Mouse (Mus musculus) embryonic facial prominence, embryonic 14.5 days (tissue): ENCODE results near the gene Gpr27. TPM values are rescaled to one million over a fixed set of nuclear protein-coding genes. Genes with fewer than 3 reads are reported as not detected.

Experiments
- ATAC-seq: fragments of 200-750 bp; cut with Nextera tagmentation; 2 replicates; pipeline ENCODE4 v1.8.0; 2017; ENCODE audit warnings: low read depth, moderate number of reproducible peaks, moderate TSS enrichment
- DNase-seq: peaks from one replicate; pipeline ENCODE4 v3.0.0-alpha.2; 2015; ENCODE audit warnings: low spot score
- H3K27ac ChIP-seq: fragments of 300-500 bp; sonication (generic); replicated peaks from 2 replicates; pipeline ENCODE4 v1.5.1; 2014; ENCODE audit warnings: low read depth, mild to moderate bottlenecking, low read length, moderate library complexity
- H3K27me3 ChIP-seq: fragments of 300-500 bp; sonication (generic); replicated peaks from 2 replicates; pipeline ENCODE4 v1.6.1; 2014; ENCODE audit warnings: low read length; ENCODE audit not compliant: control insufficient read depth, insufficient read depth
- H3K36me3 ChIP-seq: fragments of 300-500 bp; sonication (generic); 2 replicates; pipeline ENCODE4 v1.6.1; 2014; ENCODE audit warnings: low read length, mixed read lengths; ENCODE audit not compliant: control insufficient read depth, insufficient read depth
- H3K4me1 ChIP-seq: fragments of 300-500 bp; sonication (generic); 2 replicates; pipeline ENCODE4 v1.6.1; 2014; ENCODE audit warnings: antibody characterized with exemption, low read length; ENCODE audit not compliant: control insufficient read depth, insufficient read depth
- H3K4me2 ChIP-seq: fragments of 300-500 bp; sonication (generic); 2 replicates; pipeline ENCODE4 v1.6.1; 2014; ENCODE audit warnings: low read depth, mild to moderate bottlenecking, low read length, moderate library complexity, mixed read lengths
- H3K4me3 ChIP-seq: fragments of 300-500 bp; sonication (generic); 2 replicates; pipeline ENCODE4 v1.5.1; 2014; ENCODE audit warnings: low read depth, mild to moderate bottlenecking, low read length
- H3K9ac ChIP-seq: fragments of 300-500 bp; sonication (generic); 2 replicates; pipeline ENCODE4 v1.6.1; 2014; ENCODE audit warnings: low read depth, mild to moderate bottlenecking, low read length, moderate library complexity, mixed read lengths
- H3K9me3 ChIP-seq: fragments of 300-500 bp; sonication (generic); 2 replicates; pipeline ENCODE4 v1.6.1; 2016; ENCODE audit warnings: low read length; ENCODE audit not compliant: control insufficient read depth
- WGBS: fragments of 180-500 bp; shearing (Covaris S2); extraction: QIAGEN DNeasy Blood & Tissue Kit; methylation state at CpG from one replicate; pipeline ENCODE4 v1.1.7; 2014; 5-methylcytosine and 5-hydroxymethylcytosine counted together
- polyA plus RNA-seq: library from polyadenylated mRNA; unstranded; fragments of >200 nt; fragmentation: Nextera tagmentation; extraction: Ambion mirVana; gene quantifications from 2 replicates; pipeline ENCODE4 v1.2.1, GENCODE M21; 2014

Gpr27 gene
- polyA plus RNA-seq, 1 experiment from 2014 or later = 7.9 TPM

DNA sequence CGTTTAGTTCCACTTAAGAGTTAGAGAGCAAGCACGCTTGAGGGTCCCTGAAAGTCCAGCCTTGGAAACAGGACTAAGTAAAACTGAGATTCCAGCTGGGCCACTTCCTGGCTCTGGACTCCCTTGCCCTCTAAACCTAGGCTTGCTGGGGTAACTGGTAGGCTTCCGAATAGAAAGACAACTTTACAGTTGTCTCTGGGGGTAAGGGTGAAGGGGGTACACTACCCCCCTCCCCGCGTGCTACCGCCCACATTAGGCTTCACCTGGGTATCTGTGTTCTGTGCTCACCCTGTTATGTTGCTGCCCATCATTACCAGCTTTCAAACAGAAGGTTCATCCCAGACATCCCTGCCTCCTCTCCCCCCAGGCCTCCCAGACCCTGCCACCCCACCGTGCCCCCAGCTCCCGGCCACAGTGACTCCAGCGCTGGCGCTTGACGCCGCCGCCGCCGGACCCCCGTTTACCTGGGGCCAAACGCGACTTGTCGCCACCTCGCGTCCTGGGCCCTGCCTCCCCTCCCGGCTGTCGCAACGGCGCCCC lies 743 bp upstream of the Gpr27 start:
- ATAC-seq (peak; percentile 3; the same call in 1 of the 2 replicates), DNase-seq (no peak)
- Histone ChIP-seq H3K27me3 (peaks cover 20% of the 10 kb centered on the region), H3K4me2 (peak overlapping the region; percentile 84), H3K4me3 (peak overlapping the region; percentile 81), H3K4me1 (peaks cover 3% of the 10 kb centered on the region; the same call in 1 of the 2 replicates), H3K27ac (peak overlapping the region; percentile 68), H3K36me3 (no peaks in the 10 kb centered on the region), H3K9me3 (no peaks in the 10 kb centered on the region), H3K9ac (peak overlapping the region; percentile 89)
- WGBS = 10% methylated on average over 20 of the region's 25 CpGs

DNA sequence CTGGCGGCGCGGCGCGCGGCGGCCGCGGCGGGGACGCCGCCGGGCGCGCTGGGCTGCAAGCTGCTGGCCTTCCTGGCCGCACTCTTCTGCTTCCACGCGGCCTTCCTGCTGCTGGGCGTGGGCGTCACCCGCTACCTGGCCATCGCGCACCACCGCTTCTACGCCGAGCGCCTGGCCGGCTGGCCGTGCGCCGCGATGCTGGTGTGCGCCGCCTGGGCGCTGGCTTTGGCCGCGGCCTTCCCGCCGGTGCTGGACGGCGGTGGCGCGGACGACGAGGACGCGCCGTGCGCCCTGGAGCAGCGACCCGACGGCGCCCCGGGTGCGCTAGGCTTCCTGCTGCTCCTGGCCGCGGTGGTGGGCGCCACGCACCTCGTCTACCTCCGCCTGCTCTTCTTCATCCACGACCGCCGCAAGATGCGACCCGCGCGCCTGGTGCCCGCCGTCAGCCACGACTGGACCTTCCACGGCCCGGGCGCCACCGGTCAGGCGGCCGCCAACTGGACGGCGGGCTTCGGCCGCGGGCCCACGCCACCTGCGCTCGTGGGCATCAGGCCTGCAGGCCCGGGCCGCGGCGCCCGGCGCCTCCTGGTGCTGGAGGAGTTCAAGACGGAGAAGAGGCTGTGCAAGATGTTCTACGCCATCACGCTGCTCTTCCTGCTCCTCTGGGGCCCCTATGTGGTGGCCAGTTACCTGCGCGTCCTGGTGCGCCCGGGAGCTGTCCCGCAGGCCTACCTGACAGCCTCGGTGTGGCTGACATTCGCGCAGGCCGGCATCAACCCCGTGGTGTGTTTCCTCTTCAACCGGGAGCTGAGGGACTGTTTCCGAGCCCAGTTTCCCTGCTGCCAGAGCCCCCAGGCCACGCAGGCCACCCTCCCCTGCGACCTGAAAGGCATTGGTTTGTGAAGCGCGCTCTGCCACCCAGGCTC lies 700 bp downstream of the Gpr27 start:
- ATAC-seq = peak; percentile 0

DNA sequence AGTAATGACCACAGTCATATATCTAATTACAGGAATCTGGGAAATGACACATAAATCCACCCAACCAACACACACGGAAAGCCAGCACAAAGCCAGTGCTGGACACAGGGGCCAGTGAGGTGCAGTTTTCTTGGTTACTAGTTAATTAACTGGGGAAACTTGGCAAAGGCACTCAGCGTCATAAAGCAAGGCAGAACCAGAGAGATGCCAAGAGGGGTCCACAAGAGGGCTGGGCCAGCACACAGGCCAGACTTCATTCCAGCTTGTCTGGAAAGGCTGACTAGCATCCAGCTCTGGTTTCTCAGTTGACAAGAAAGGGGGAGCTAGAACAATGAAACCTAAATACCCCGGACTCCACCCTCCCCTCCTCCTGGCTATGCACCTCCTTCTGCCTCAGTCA lies 8.0 kb downstream of the Gpr27 start:
- no peaks in the 10 kb centered on the region for H3K36me3 ChIP-seq
- H3K9ac ChIP-seq = 0 out of 2 replicates have a peak overlapping the region, but pooled peaks have one; percentile 10
- no peaks in the 10 kb centered on the region for H3K9me3 ChIP-seq
- DNase-seq (peak; percentile 64), ATAC-seq (peak; percentile 68)
- 43% methylated on average over 3 of the region's 3 CpGs for WGBS
- no peaks in the 10 kb centered on the region; the same call in 1 of the 2 replicates for H3K27me3 ChIP-seq
- no peak overlapping the region for H3K4me3 ChIP-seq
- H3K4me2 ChIP-seq = 0 out of 2 replicates have a peak overlapping the region, but pooled peaks have one; percentile 7
- peaks cover 9% of the 10 kb centered on the region; the same call in 1 of the 2 replicates for H3K4me1 ChIP-seq
- 0 out of 2 replicates have a peak overlapping the region, but pooled peaks have one; percentile 39 for H3K27ac ChIP-seq

More for the DNA sequence above, 700 bp downstream of the Gpr27 start:
- peaks cover 3% of the 10 kb centered on the region; the same call in 1 of the 2 replicates for H3K4me1 ChIP-seq
- 2% methylated on average over 47 of the region's 110 CpGs for WGBS
- H3K36me3 ChIP-seq = no peaks in the 10 kb centered on the region
- peak overlapping the region; percentile 89 for H3K9ac ChIP-seq
- H3K27me3 ChIP-seq = peaks cover 20% of the 10 kb centered on the region
- peak overlapping the region; percentile 68; the same call in 1 of the 2 replicates for H3K27ac ChIP-seq
- DNase-seq = peak; percentile 6
- H3K9me3 ChIP-seq = no peaks in the 10 kb centered on the region
- H3K4me2 ChIP-seq = peak overlapping the region; percentile 84
- H3K4me3 ChIP-seq = peak overlapping the region; percentile 81

DNA sequence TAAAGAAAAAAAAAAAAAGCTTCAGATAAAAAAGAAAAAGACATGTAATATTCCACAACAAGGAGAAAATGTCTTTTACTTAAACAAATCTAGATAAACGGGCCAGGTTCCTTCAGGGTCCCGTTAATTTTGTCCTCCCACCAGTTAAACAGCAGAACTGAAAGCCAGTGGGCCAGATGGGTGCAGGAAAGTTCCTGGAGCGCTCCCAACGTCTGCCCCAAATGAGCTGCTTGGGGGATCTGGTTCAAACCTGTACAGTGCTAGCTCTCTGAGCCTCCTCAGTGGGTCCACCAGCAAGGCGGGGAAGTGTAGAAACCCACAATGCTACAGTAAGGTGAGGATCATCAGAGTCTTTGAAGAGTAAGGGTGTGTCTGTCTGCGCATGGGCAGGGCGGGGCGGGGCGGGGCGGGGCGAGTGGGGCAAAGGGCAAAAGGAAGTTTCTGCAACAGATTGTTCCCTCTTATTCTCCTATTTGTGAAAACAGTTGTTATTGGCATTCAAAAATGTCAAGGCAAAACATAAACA lies 19.2 kb downstream of the Gpr27 start:
- Histone ChIP-seq H3K4me1 (no peaks in the 10 kb centered on the region), H3K4me2 (no peak overlapping the region), H3K9ac (no peak overlapping the region), H3K36me3 (no peaks in the 10 kb centered on the region), H3K27me3 (peaks cover 2% of the 10 kb centered on the region; the same call in 1 of the 2 replicates), H3K9me3 (no peaks in the 10 kb centered on the region), H3K27ac (no peak overlapping the region), H3K4me3 (no peak overlapping the region)
- 76% methylated on average over 11 of the region's 11 CpGs for WGBS
- ATAC-seq (no peak), DNase-seq (no peak)

DNA sequence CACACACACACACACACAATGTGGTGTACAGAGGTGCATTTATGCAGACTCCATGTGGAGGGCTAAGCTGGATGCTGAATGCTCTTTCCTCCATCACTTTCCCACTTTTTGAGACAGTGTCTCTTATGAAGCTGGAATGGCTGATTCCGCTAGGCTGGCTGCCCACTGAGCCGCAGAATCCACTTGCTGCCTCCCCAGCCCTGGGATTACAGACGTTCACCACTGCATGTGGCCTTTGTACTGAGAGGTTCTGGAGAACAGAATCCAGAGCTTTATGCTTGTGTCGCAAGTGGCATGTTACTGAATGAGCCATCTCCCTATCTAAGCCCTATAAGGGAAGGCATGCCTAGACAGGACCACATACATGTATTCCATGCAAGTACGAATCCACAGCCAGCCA lies 20.8 kb downstream of the Gpr27 start:
- Histone ChIP-seq H3K9ac (no peak overlapping the region), H3K27me3 (peaks cover 3% of the 10 kb centered on the region; the same call in 1 of the 2 replicates), H3K4me1 (no peaks in the 10 kb centered on the region), H3K36me3 (no peaks in the 10 kb centered on the region), H3K4me2 (no peak overlapping the region), H3K27ac (no peak overlapping the region), H3K4me3 (no peak overlapping the region), H3K9me3 (no peaks in the 10 kb centered on the region)
- WGBS = 70% methylated on average over 5 of the region's 5 CpGs
- DNase-seq = no peak
- ATAC-seq = no peak

DNA sequence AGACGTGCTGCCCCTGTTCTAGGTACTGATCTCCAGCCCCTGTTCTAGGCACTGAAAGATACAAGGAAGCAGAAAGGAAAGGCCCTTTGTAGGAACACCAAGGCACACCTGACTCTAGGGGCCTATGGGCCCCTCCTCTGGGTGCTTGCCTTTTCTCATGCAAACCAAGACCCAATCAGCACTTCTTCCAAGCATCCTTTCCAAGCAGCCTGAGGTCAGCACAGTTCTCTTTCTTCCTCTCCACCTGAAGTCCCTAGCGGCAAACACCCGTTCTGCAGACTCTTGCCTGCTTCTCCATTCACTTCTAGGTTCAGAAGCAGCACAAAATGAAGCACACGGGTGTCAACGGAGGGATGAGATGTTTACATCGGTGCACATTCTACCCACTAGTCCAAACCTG lies 22.7 kb downstream of the Gpr27 start:
- ATAC-seq = no peak
- no peak for DNase-seq
- H3K36me3 ChIP-seq = no peaks in the 10 kb centered on the region

DNA sequence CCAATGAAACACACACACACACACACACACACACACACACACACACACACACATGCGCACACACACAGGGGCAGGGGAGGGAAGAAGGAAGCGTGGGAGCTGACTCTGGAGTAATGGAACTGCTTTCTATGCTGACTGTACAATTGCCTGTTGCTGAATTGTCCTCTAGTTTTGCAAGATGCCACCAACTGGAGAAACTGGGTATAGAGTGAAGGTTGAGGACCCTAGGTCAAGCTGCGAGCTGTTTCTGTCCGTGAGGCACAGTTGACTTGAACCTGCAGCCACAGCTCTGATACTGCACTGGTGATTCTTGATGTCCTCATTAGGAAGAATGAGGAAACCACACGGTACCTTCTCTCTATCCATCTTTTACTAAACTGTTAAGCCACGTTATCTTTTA lies 23.4 kb downstream of the Gpr27 start:
- no peaks in the 10 kb centered on the region for H3K9me3 ChIP-seq
- no peak overlapping the region for H3K27ac ChIP-seq
- peaks cover 3% of the 10 kb centered on the region; the same call in 1 of the 2 replicates for H3K27me3 ChIP-seq
- 71% methylated on average over 6 of the region's 6 CpGs for WGBS
- no peaks in the 10 kb centered on the region for H3K4me1 ChIP-seq
- ATAC-seq (no peak), DNase-seq (no peak)
- H3K4me2 ChIP-seq = no peak overlapping the region
- H3K9ac ChIP-seq = no peak overlapping the region
- H3K36me3 ChIP-seq = no peaks in the 10 kb centered on the region
- H3K4me3 ChIP-seq = no peak overlapping the region

More for the DNA sequence above, 22.7 kb downstream of the Gpr27 start:
- H3K4me3 ChIP-seq = no peak overlapping the region
- no peaks in the 10 kb centered on the region for H3K9me3 ChIP-seq
- peaks cover 3% of the 10 kb centered on the region; the same call in 1 of the 2 replicates for H3K27me3 ChIP-seq
- no peak overlapping the region for H3K27ac ChIP-seq
- no peak overlapping the region for H3K4me2 ChIP-seq
- H3K9ac ChIP-seq = no peak overlapping the region
- H3K4me1 ChIP-seq = no peaks in the 10 kb centered on the region
- WGBS = 62% methylated on average over 6 of the region's 6 CpGs

DNA sequence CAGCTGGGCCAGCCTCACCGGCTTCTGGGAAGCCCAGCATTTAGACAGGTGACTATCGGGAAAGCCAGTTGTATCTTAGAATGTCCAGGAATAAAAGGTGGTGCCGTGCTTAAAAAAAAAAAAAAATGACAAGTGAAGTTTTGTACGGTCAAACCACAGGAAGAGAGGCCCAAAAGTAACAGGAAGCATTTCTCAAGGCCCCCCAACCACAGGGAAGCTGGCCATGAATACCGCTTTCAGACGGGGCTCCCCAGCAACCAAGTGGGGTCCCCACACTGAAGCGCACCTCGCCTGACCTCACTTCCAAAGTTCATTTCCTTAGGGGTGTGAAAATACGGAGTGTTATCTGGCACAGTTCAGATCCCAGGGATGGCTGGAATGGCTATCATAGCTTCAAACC lies 28.6 kb downstream of the Gpr27 start:
- WGBS = 77% methylated on average over 9 of the region's 9 CpGs
- Histone ChIP-seq H3K27ac (no peak overlapping the region), H3K9me3 (no peaks in the 10 kb centered on the region), H3K4me3 (no peak overlapping the region), H3K9ac (no peak overlapping the region), H3K4me1 (no peaks in the 10 kb centered on the region), H3K36me3 (no peaks in the 10 kb centered on the region), H3K4me2 (no peak overlapping the region), H3K27me3 (peaks cover 17% of the 10 kb centered on the region)
- ATAC-seq = no peak
- no peak for DNase-seq
